Mouse (Mus musculus) small intestine, adult 2 months (tissue): ENCODE measurements around the gene Vps9d1.

ENCODE experiments used
- CTCF ChIP-seq: fragments of 200-500 bp; IDR thresholded peaks from 2 replicates; pipeline ENCODE4 v1.5.1; 2012; ENCODE audit warnings: low read depth, mild to moderate bottlenecking, control low read depth, inconsistent platforms, low read length, moderate library complexity, mixed read lengths; ENCODE audit not compliant: insufficient replicate concordance, insufficient read length; ENCODE audit errors: extremely low read depth
- POLR2A ChIP-seq: fragments of 200-500 bp; IDR thresholded peaks from 2 replicates; pipeline ENCODE4 v1.6.1; 2012; ENCODE audit warnings: low read depth, mild to moderate bottlenecking, control low read depth, inconsistent platforms, low read length, moderate library complexity

- no peak for TF ChIP-seq POLR2A
- TF ChIP-seq CTCF = no peak
Observed at GRCm38 (mm10) chr8:123243053-123243452, 11.1 kb downstream of the Vps9d1 start.
